Mouse (Mus musculus) C2C12 (cell line): ENCODE results near the gene Kcnma1.

Source experiments
- CTCF ChIP-seq: IDR thresholded peaks from one replicate; pipeline ENCODE4 v1.5.1; 2011; ENCODE audit not compliant: control insufficient read depth, insufficient read depth, insufficient read length
- FOSL1 ChIP-seq: IDR thresholded peaks from one replicate; pipeline ENCODE4 v1.8.0; 2011; ENCODE audit warnings: mild to moderate bottlenecking, low read length; ENCODE audit not compliant: poor library complexity, insufficient read depth, severe bottlenecking
- MAX ChIP-seq: IDR thresholded peaks from one replicate; pipeline ENCODE4 v1.6.1; 2011; ENCODE audit warnings: mild to moderate bottlenecking, control low read depth
- MYOD1 ChIP-seq: IDR thresholded peaks from one replicate; pipeline ENCODE4 v1.6.1; 2011; ENCODE audit warnings: low read depth; ENCODE audit not compliant: control insufficient read depth, insufficient read length
- MYOG ChIP-seq: IDR thresholded peaks from one replicate; pipeline ENCODE4 v1.6.1; 2011; ENCODE audit not compliant: control insufficient read depth, insufficient read length; ENCODE audit errors: extremely low read depth
- USF1 ChIP-seq: IDR thresholded peaks from one replicate; pipeline ENCODE4 v1.6.1; 2011; ENCODE audit warnings: low read depth, mild to moderate bottlenecking, control low read depth, moderate library complexity

- TF ChIP-seq CTCF (no peak), MYOD1 (no peak), MYOG (no peak), MAX (no peak), FOSL1 (no peak), USF1 (no peak)
Measured at GRCm38 (mm10) chr14:23712891-23713290, 301.4 kb downstream of the Kcnma1 start.
